Mouse (Mus musculus) neural tube, embryonic 14.5 days (tissue): ENCODE measurements around the gene Ccdc71. TPM values are rescaled to one million over a fixed set of nuclear protein-coding genes. Genes with fewer than 3 reads are reported as not detected.

Source experiments
- ATAC-seq: fragments of 200-750 bp; cut with Nextera tagmentation; 2 replicates; pipeline ENCODE4 v1.8.0; 2017; ENCODE audit warnings: low read depth, mild to moderate bottlenecking, moderate TSS enrichment, moderate library complexity
- H3K27ac ChIP-seq: fragments of 300-500 bp; sonication (generic); 2 replicates; pipeline ENCODE4 v1.5.1; 2014; ENCODE audit warnings: low read depth, mild to moderate bottlenecking, control low read depth, low read length, moderate library complexity, mixed read lengths
- H3K27me3 ChIP-seq: fragments of 300-500 bp; sonication (generic); 2 replicates; pipeline ENCODE4 v1.6.1; 2014; ENCODE audit warnings: low read length; ENCODE audit not compliant: control insufficient read depth, insufficient read depth
- H3K36me3 ChIP-seq: fragments of 300-500 bp; sonication (generic); 2 replicates; pipeline ENCODE4 v1.6.1; 2014; ENCODE audit warnings: low read length, mixed read lengths; ENCODE audit not compliant: control insufficient read depth, insufficient read depth
- H3K4me1 ChIP-seq: fragments of 300-500 bp; sonication (generic); 2 replicates; pipeline ENCODE4 v1.6.1; 2014; ENCODE audit warnings: low read length; ENCODE audit not compliant: control insufficient read depth, insufficient read depth
- H3K4me2 ChIP-seq: fragments of 300-500 bp; sonication (generic); 2 replicates; pipeline ENCODE4 v1.6.1; 2014; ENCODE audit warnings: mild to moderate bottlenecking, low read depth, low read length, control low read depth
- H3K4me3 ChIP-seq: fragments of 300-500 bp; sonication (generic); 2 replicates; pipeline ENCODE4 v1.5.1; 2014; ENCODE audit warnings: low read depth, low read length, control low read depth, mixed read lengths
- H3K9ac ChIP-seq: fragments of 300-500 bp; sonication (generic); replicated peaks from 2 replicates; pipeline ENCODE4 v1.6.1; 2014; ENCODE audit warnings: low read depth, mild to moderate bottlenecking, control low read depth, low read length, mixed read lengths
- H3K9me3 ChIP-seq: fragments of 300-500 bp; sonication (generic); 2 replicates; pipeline ENCODE4 v1.6.1; 2016; ENCODE audit warnings: low read length; ENCODE audit not compliant: control insufficient read depth
- WGBS: fragments of 180-500 bp; shearing (Covaris S2); extraction: QIAGEN DNeasy Blood & Tissue Kit; methylation state at CpG from one replicate; pipeline ENCODE4 v1.1.7; 2014; 5-methylcytosine and 5-hydroxymethylcytosine counted together
- polyA plus RNA-seq: library from polyadenylated mRNA; unstranded; fragments of >200 nt; fragmentation: Nextera tagmentation; extraction: Ambion mirVana; gene quantifications from 2 replicates; pipeline ENCODE4 v1.2.1, GENCODE M21; 2014

The Ccdc71 gene
- polyA plus RNA-seq, 1 experiment from 2014 or later: 50.4 TPM

GRCm38 (mm10) chr9:108466219-108466618, 5.9 kb downstream of the Ccdc71 start:
- 93% methylated on average over 2 of the region's 2 CpGs for WGBS
- Histone ChIP-seq H3K27ac (no peak overlapping the region), H3K4me2 (no peak overlapping the region), H3K36me3 (peaks cover 10% of the 10 kb centered on the region), H3K9me3 (no peaks in the 10 kb centered on the region), H3K9ac (no peak overlapping the region), H3K27me3 (no peaks in the 10 kb centered on the region), H3K4me1 (peaks cover 8% of the 10 kb centered on the region), H3K4me3 (no peak overlapping the region)
- no peak for ATAC-seq

GRCm38 (mm10) chr9:108469430-108469829, 9.1 kb downstream of the Ccdc71 start:
- Histone ChIP-seq H3K4me3 (no peak overlapping the region), H3K9me3 (no peaks in the 10 kb centered on the region), H3K36me3 (no peaks in the 10 kb centered on the region; the same call in 1 of the 2 replicates), H3K4me1 (no peaks in the 10 kb centered on the region), H3K27me3 (no peaks in the 10 kb centered on the region), H3K27ac (no peak overlapping the region), H3K4me2 (no peak overlapping the region), H3K9ac (no peak overlapping the region)
- ATAC-seq: no peak
- WGBS: 84% methylated on average over 5 of the region's 5 CpGs

DNA sequence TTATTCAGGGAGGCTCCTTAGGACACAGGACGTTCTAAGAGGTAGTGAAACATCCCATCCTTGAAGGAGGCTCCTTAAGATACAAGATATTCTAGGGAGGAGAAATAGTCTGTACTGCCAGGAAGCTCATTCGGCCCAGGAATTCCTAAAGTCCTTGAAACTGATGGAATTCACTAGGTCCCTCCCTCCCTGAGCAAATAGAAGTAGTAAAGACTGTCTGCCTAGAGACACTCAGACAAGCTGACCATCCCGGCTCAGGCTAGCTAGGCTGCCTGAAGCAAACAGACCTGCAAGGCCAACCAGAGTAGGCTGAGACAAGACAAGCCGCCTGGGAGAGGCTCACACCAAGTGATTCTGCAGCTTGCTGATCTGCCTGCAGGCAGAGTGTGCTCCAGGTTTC, 9.5 kb downstream of the Ccdc71 start:
- 78% methylated on average over 4 of the region's 4 CpGs for WGBS
- ATAC-seq: no peak
- H3K4me3 ChIP-seq: no peak overlapping the region
- no peak overlapping the region for H3K4me2 ChIP-seq
- no peak overlapping the region for H3K27ac ChIP-seq
- H3K9me3 ChIP-seq: no peaks in the 10 kb centered on the region
- no peaks in the 10 kb centered on the region for H3K4me1 ChIP-seq
- no peaks in the 10 kb centered on the region; the same call in 1 of the 2 replicates for H3K36me3 ChIP-seq
- no peaks in the 10 kb centered on the region for H3K27me3 ChIP-seq
- H3K9ac ChIP-seq: no peak overlapping the region

- Histone ChIP-seq H3K4me1 (peaks cover 6% of the 10 kb centered on the region), H3K27me3 (no peaks in the 10 kb centered on the region), H3K9me3 (no peaks in the 10 kb centered on the region), H3K4me2 (no peak overlapping the region), H3K4me3 (no peak overlapping the region), H3K9ac (no peak overlapping the region), H3K27ac (no peak overlapping the region), H3K36me3 (no peaks in the 10 kb centered on the region)
- WGBS: 75% methylated on average over 1 of the region's 1 CpGs
- ATAC-seq: no peak
These were observed 14.2 kb downstream of the Ccdc71 start for GRCm38 (mm10) chr9:108474528-108474927.

GRCm38 (mm10) chr9:108478638-108479156, 18.4 kb downstream of the Ccdc71 start:
- H3K27ac ChIP-seq: peak overlapping the region; percentile 34
- H3K36me3 ChIP-seq: no peaks in the 10 kb centered on the region
- no peaks in the 10 kb centered on the region for H3K27me3 ChIP-seq
- H3K4me2 ChIP-seq: peak overlapping the region; percentile 43
- peaks cover 6% of the 10 kb centered on the region for H3K4me1 ChIP-seq
- H3K9me3 ChIP-seq: no peaks in the 10 kb centered on the region
- WGBS: under 1% methylated on average over 20 of the region's 20 CpGs
- ATAC-seq: peak; percentile 70
- peak overlapping the region; percentile 32; the same call in 1 of the 2 replicates for H3K9ac ChIP-seq
- H3K4me3 ChIP-seq: peak overlapping the region; percentile 28

DNA sequence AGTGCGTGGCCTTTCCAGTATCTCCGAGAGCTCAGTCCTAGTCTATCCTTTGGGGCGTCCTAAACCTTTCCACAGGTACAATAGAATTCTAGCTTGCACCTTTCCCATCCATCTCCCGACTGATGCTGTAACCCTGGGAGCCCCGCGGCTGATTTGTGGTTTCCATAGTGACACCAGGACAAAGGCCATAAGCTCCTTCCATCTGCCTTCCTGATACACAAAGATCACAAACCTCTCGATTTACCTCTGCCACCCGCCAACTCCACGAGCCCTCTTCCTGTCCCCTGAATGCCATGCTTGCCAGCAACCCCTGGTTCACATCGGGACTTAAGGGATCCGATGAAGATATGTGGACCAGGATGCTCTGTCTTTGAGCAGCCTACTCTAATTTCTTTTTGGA, 18.9 kb downstream of the Ccdc71 start:
- no peaks in the 10 kb centered on the region for H3K9me3 ChIP-seq
- H3K9ac ChIP-seq: peak overlapping the region; percentile 32; the same call in 1 of the 2 replicates
- no peaks in the 10 kb centered on the region for H3K36me3 ChIP-seq
- H3K4me2 ChIP-seq: peak overlapping the region; percentile 43; the same call in 1 of the 2 replicates
- WGBS: 33% methylated on average over 11 of the region's 11 CpGs
- H3K4me1 ChIP-seq: peaks cover 6% of the 10 kb centered on the region
- H3K27me3 ChIP-seq: no peaks in the 10 kb centered on the region
- peak overlapping the region; percentile 5; the same call in 1 of the 2 replicates for H3K27ac ChIP-seq
- no peak overlapping the region; the same call in 1 of the 2 replicates for H3K4me3 ChIP-seq
- no peak for ATAC-seq

- H3K9ac ChIP-seq: peak within 1 kb of the TSS; percentile 32; the same call in 1 of the 2 replicates
- peak; percentile 47; the same call in 1 of the 2 replicates for ATAC-seq
- WGBS: 12% methylated on average over 10 of the region's 10 CpGs
These were observed 19.5 kb downstream of the Ccdc71 start, which contains the start of gene Lamb2 for GRCm38 (mm10) chr9:108479721-108480351. Gene Lamb2 (plus strand): TSS chr9:108479736.

DNA sequence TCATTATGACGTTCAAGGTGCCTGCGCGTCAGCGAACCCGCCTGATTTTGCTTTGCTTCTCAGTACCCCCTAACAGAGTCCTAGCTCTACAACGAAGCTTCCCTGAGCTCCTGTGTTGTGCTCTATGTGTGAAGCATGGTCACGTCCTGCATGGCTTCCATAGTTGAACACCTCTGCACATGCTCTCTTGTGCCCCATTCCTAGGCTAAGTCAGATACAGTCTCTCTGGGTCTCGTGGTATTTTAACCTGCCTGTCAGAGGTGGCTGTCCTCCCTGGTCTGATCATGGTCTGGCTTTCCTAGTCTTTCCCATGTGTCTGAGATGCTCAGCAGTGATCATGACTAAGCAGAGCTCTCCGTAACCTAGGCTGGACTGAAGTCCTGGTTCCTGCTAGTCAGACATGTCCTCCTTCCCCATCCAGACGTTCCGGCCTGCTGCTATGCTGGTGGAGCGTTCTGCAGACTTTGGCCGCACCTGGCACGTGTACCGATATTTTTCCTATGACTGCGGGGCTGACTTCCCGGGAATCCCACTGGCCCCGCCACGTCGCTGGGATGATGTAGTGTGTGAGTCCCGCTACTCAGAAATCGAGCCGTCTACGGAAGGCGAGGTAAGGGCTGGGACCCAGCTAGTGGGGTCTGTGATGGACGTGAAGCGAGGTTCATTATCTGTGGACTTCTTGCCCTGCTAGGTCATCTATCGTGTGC, 20.6 kb downstream of the Ccdc71 start:
- Histone ChIP-seq H3K27me3 (no peaks in the 10 kb centered on the region), H3K4me2 (no peak overlapping the region), H3K36me3 (no peaks in the 10 kb centered on the region), H3K9me3 (no peaks in the 10 kb centered on the region), H3K9ac (no peak overlapping the region), H3K4me1 (peaks cover 6% of the 10 kb centered on the region), H3K27ac (no peak overlapping the region), H3K4me3 (no peak overlapping the region)
- no peak for ATAC-seq
- 96% methylated on average over 28 of the region's 28 CpGs for WGBS

More at GRCm38 (mm10) chr9:108479721-108480351, 19.5 kb downstream of the Ccdc71 start, which contains the start of gene Lamb2:
- Histone ChIP-seq H3K4me2 (peak within 1 kb of the TSS; percentile 43), H3K27ac (peak within 1 kb of the TSS; percentile 34), H3K4me1 (peaks cover 6% of the 10 kb centered on the region), H3K27me3 (no peaks in the 10 kb centered on the region), H3K9me3 (no peaks in the 10 kb centered on the region), H3K36me3 (no peaks in the 10 kb centered on the region), H3K4me3 (peak within 1 kb of the TSS; percentile 28)
